Mouse (Mus musculus) adrenal gland, adult (tissue): Measurements from ENCODE around the gene Gm9774.

Source experiments
- DNase-seq, 2 experiments: peaks; one replicate each; pipeline ENCODE4 v3.0.0; 2022 to 2023; ENCODE audit warnings: low spot score in 1 of 2; ENCODE audit not compliant: inconsistent age in 2 of 2

The Gm9774 gene

GRCm38 (mm10) chr3:92429323-92429722, at the start of gene Gm9774:
Gm9774 (minus strand) TSS chr3:92429423.
- no peak for DNase-seq

DNA sequence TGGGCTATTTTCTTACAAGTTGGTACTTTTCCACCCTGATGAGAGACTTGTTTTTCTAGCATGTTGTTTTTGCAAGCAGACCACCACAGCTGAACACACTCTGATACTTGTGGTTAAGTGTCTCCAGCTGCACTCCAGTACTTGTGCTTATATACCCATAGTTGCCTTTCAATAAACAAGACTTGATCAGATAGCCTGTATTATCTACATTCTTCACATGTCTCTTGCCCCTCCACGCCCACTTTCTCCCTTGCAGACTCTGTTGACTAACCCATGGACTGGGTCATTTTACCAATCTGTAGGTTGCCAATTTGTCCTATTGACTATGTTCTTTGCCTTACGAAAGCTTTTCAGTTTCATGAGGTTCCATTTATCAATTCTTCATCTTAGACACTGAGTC, 40.9 kb upstream of the Gm9774 start:
- no peak for DNase-seq

DNA sequence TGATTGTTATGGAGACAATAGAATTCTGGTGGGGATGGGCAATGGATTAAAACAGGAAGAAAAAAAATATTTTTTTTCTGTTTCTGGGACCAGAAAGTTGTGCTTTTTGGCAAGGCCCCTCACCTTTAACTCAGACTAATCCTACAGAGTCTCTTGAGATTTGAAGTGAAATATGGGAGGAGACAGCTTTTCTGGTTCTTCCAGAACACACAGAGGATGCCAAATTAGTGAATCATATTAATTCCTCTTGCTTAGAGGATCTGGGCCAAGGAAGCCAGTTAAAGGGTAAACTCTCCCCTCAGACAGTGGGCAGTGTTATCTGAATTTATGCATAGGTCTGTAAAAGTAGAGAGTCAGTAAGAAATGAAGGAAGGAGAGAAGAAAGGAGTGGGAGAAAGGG, 38.2 kb upstream of the Gm9774 start:
- DNase-seq: no peak

- no peak for DNase-seq
Measured at GRCm38 (mm10) chr3:92466576-92466975, 37.4 kb upstream of the Gm9774 start.

DNA sequence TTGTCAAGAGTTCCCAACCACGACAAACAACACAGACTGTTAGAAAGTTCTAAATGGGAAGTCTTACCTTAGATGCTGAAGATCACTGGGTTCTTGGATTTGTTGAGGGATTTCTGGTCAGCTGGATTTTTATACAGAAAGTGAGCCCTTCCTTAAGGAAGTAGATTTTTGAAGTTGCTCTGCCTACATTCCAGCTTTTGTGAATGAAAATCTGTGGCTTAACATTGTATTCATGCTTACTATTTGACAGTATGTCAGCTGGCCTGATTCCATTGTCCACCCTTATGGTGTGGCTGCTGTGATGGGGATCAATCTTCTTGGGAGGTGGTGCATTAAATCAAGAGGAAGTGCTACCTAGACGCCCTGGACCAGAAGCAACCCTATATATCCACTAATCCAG, 29.4 kb upstream of the Gm9774 start, which contains the start of gene Sprr3:
Gene Sprr3, minus strand, starts transcription at position 101 of the 400 bp plus-strand sequence.
- DNase-seq: no peak

- DNase-seq: no peak
Measured at GRCm38 (mm10) chr3:92455151-92455550, 25.9 kb upstream of the Gm9774 start.

DNA sequence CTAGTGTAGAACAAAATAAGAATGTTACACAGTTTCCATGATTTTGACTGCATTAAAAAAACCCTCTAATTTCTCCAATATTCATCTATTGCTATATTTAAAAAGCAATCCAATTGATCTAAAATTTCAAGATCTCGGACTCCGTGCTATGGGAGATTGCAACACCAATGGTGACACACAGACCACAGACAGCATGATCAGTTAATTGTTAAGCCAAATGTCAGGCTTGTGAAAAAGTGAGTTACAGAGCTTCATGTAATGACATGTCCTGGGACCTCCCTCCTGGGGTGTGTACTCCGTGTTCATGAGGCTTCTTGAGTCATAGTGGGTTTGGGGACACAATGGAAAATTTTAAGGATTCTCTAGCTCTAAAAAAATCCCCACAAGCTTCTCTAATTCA, 11.0 kb upstream of the Gm9774 start:
- DNase-seq: no peak

DNA sequence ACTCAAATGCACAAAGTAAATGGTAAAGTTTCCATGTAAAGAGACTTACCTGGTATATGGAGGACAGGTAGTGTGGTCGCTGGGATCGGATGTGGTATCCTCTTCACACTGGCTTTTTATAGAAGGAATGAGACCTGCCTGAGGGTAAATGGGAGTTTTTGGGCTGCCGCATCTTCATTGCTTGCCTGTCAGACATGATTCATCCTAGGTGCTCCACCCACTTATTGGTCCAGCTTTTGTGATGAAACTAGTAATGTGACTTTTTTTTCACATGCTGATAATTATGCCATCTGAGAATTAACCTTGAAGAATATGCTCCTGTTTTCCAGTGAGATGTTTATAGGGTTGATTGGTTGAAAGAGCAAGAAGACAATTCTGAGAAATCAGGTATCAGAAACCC, 9.5 kb upstream of the Gm9774 start, which contains the start of gene Sprr1b:
Gene Sprr1b, minus strand, starts transcription at position 101 of the 400 bp plus-strand sequence.
- DNase-seq: no peak

DNA sequence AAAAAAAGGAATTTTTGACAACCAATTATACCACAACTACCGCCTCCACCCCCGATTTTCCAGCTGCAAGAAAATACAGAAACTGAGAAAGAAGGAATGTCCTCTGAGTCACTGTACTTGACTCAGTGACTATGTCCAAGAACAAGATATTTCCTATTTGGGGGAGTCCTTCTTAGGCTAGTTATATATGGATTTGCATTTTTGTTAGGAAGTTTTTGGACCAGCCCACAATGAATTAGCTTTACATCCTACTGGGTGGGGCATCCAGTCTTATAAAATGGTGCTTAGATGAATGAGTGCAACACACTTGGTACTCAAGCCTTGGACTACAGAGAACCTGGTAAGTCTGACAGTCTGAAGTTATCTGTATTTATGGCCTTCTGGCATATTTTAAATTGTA, 3.1 kb upstream of the Gm9774 start, which contains the start of gene Sprr2k:
Gene Sprr2k, plus strand, starts transcription at position 301 of the 400 bp plus-strand sequence.
- no peak for DNase-seq

GRCm38 (mm10) chr3:92417782-92418181, 11.4 kb downstream of the Gm9774 start, which contains the start of gene Sprr2j-ps:
Sprr2j-ps (plus strand) TSS chr3:92418082.
- DNase-seq: no peak

- no peak for DNase-seq
Measured at GRCm38 (mm10) chr3:92407691-92408090, 21.5 kb downstream of the Gm9774 start, which contains the start of gene Sprr2i. Sprr2i (plus strand) TSS chr3:92407991.

DNA sequence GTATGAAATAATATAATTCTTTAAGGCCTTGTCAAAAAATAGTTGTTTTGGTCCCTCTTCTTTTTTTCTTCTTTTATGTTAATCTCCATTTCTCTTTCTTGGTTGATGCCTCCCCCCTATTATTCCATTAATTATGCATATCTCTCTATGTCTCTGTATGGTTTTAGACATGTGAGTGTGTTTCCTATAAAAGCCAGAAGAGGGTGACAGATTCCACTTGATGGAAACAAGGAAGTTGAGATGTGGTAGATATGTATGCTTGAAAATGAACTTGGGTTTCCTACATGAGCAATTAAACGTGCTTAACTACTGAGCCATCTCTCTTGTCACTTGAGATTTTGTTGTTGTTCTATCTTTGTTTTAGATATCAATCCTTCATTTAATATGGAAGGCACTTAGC, 34.9 kb downstream of the Gm9774 start:
- DNase-seq: peak in 1 of 2 experiments; percentile 48

- no peak for DNase-seq
Measured at GRCm38 (mm10) chr3:92385385-92385784, 43.8 kb downstream of the Gm9774 start, which contains the start of gene Sprr2h. Sprr2h (plus strand) TSS chr3:92385685.
